Mouse (Mus musculus) heart, postnatal 36 days (tissue): ENCODE results near the gene Zfp747. TPM values are rescaled to one million over a fixed set of nuclear protein-coding genes. Genes with fewer than 3 reads are reported as not detected.
A peak's percentile ranks its signal among the peaks of the same experiment; 100 is the strongest.
"Not testable (repeated sequence)": the region's sequence is repeated elsewhere in the genome, so short reads cannot be mapped to it uniquely, and the experiment has no call there.

ENCODE experiments used
- DNase-seq, 2 experiments: peaks; one replicate each; pipeline ENCODE4 v3.0.0; 2021 to 2022
- intact Hi-C: fragments of 180-260 bp; cut with DNase I; formaldehyde crosslinking; loops from one replicate; pipeline ENCODE4 v1.15.1; 2025
- total RNA-seq, 2 experiments: library from RNA; stranded (reverse); gene quantifications; 2 replicates each; pipeline ENCODE4 v1.2.3; 2021

Zfp747 gene
- total RNA-seq, 2 experiments from 2014 or later = 5.0 to 5.6 TPM

- intact Hi-C loops = no loop called here
- DNase-seq = no peak
Measured at GRCm38 (mm10) chr7:127378310-127378921, 2.6 kb upstream of the Zfp747 start.

GRCm38 (mm10) chr7:127371870-127372269 is 4.0 kb downstream of the Zfp747 start:
- DNase-seq, intact Hi-C loops: not testable (repeated sequence)

GRCm38 (mm10) chr7:127371213-127371612 is 4.6 kb downstream of the Zfp747 start:
- intact Hi-C loops = no loop called here
- DNase-seq = no peak

GRCm38 (mm10) chr7:127366249-127366648 is 9.6 kb downstream of the Zfp747 start:
- DNase-seq = no peak
- intact Hi-C loops = no loop called here

GRCm38 (mm10) chr7:127364166-127364565 is 11.7 kb downstream of the Zfp747 start:
- intact Hi-C loops = no loop called here
- DNase-seq = no peak

- DNase-seq = no peak
- intact Hi-C loops = loop anchor here (2.0 kb wide), 1 partner anchor 43 kb away; the partner anchor contains the start of gene Zfp764
Measured at GRCm38 (mm10) chr7:127363475-127363921, 12.4 kb downstream of the Zfp747 start.

GRCm38 (mm10) chr7:127362418-127362817 is 13.4 kb downstream of the Zfp747 start:
- DNase-seq = not testable (repeated sequence)
- intact Hi-C loops = loop anchor here (1.0 to 2.0 kb wide), 2 partner anchors 44 to 136 kb away; partner anchors contain the start of gene Zfp764

GRCm38 (mm10) chr7:127361449-127361848 is 14.4 kb downstream of the Zfp747 start:
- intact Hi-C loops = no loop called here
- DNase-seq = no peak

- no peak for DNase-seq
- intact Hi-C loops = no loop called here
Measured at GRCm38 (mm10) chr7:127360265-127360664, 15.6 kb downstream of the Zfp747 start.

- intact Hi-C loops = no loop called here
- no peak for DNase-seq
Measured at GRCm38 (mm10) chr7:127358472-127358871, 17.4 kb downstream of the Zfp747 start.

GRCm38 (mm10) chr7:127357871-127358270 is 18.0 kb downstream of the Zfp747 start:
- intact Hi-C loops = no loop called here
- no peak for DNase-seq

- DNase-seq = no peak
- intact Hi-C loops = no loop called here
Measured at GRCm38 (mm10) chr7:127355796-127356195, 20.1 kb downstream of the Zfp747 start.

- intact Hi-C loops = no loop called here
- DNase-seq = no peak
Measured at GRCm38 (mm10) chr7:127351230-127352004, 24.4 kb downstream of the Zfp747 start.

- no peak for DNase-seq
- intact Hi-C loops = loop anchor here (10.0 kb wide), 1 partner anchor 842 kb away; the partner anchor contains the start of gene Atxn2l
Measured at GRCm38 (mm10) chr7:127346676-127347075, 29.2 kb downstream of the Zfp747 start.

GRCm38 (mm10) chr7:127345512-127346325 is 30.1 kb downstream of the Zfp747 start, which contains the start of gene Zfp768:
Zfp768 (minus strand) TSS chr7:127345589.
- DNase-seq = peak; percentile 96 to 99
- intact Hi-C loops = loop anchor here (10.0 kb wide), 1 partner anchor 841 kb away; the partner anchor contains the start of gene Atxn2l

GRCm38 (mm10) chr7:127345092-127345491 is 30.8 kb downstream of the Zfp747 start:
- no peak for DNase-seq
- intact Hi-C loops = loop anchor here (10.0 kb wide), 1 partner anchor 840 kb away; the partner anchor contains the start of gene Atxn2l

GRCm38 (mm10) chr7:127344371-127344770 is 31.5 kb downstream of the Zfp747 start:
- intact Hi-C loops = loop anchor here (5.0 to 10.0 kb wide), 2 partner anchors 82 to 840 kb away; partner anchors contain the start of genes Atxn2l and Dctpp1

GRCm38 (mm10) chr7:127343351-127344019 is 32.4 kb downstream of the Zfp747 start:
- no peak for DNase-seq
- intact Hi-C loops = loop anchor here (5.0 to 10.0 kb wide), 2 partner anchors 81 to 839 kb away; partner anchors contain the start of genes Atxn2l and Dctpp1

More at GRCm38 (mm10) chr7:127344371-127344770, 31.5 kb downstream of the Zfp747 start:
- no peak for DNase-seq

- no peak for DNase-seq
- intact Hi-C loops = loop anchor here (5.0 to 10.0 kb wide), 2 partner anchors 81 to 838 kb away; partner anchors contain the start of genes Atxn2l and Dctpp1
Measured at GRCm38 (mm10) chr7:127342888-127343287, 33.0 kb downstream of the Zfp747 start.
